Mouse (Mus musculus) c-Kit-positive CD71-negative TER-119-negative erythroid progenitor cells, embryonic 14.5 days (primary cell): ENCODE results near the gene Olfr1097.

Experiments
- DNase-seq: peaks from one replicate; pipeline ENCODE4 v3.0.0-alpha.2; 2013; ENCODE audit warnings: low read depth

Olfr1097 gene

DNA sequence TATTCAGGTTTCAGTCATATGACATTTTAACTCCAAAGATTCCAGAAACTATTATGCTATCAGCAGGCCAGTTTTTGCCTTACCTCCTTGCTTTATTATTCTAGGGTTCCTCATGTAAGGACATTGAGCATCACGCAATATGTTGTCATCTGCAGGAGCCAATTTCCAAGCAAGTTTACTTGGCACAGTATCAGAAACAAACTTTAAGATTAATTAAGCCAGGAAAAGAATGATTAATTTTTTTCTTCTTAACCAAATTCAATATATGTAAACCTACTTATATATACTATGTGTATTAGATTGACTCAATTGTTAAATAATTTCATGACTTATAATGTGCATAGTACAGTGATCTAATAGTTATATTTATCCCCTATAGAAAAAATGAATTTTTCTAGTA is at the start of gene Olfr1097:
Gene Olfr1097, minus strand, starts transcription at position 101 of the 400 bp plus-strand sequence.
- DNase-seq: no peak

DNA sequence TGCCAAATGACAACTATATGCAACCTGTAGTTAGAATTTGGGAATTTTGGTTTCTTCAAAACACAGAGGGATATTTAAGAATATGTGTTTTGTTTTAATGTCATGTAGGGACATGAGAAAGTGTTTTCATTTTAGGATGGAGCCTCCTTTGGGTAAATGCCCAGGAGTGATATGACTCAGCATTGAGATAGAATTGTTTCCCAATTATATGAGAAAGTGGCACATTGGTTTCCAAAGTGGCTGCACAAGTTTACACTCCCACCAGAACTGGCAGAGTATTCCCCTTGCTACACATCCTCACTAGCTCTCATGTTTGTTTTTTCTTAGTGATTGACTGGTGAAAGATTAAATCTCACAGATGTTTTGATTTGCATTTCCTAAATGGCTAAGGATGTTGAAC is 34.5 kb upstream of the Olfr1097 start:
- DNase-seq: no peak

DNA sequence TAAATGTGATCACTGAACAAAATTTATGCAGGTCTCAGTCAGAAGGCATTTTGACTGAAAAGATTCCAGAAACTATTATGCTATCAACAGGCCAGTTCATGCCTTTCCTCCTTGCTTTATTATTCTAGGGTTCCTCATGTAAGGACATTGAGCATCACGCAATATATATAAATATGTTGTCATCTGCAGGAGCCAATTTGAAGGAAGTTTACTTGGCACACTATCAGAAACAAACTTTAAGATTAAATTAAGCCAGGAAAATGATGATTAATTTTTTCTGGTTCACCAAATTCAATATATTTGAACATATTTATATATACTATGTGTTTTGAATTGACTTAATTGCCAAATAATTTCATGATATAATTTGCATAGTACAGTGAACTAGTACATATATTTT is 32.4 kb upstream of the Olfr1097 start, which contains the start of gene Olfr1098:
Gene Olfr1098, minus strand, starts transcription at position 101 of the 400 bp plus-strand sequence.
- DNase-seq: no peak

DNA sequence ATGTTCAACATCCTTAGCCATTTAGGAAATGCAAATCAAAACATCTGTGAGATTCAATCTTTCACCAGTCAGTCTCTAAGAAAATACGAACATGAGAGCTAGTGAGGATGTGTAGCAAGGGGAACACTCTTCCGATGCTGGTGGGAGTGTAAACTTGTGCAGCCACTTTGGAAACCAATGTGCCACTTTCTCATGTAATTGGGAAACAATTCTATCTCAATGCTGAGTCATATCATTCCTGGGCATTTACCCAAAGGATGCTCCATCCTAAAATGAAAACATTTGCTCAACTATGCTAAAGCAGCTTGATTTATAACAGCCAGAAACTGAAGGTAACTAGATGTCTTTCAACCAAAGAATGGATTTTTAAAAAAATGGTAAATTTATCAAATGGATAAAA is 13.6 kb upstream of the Olfr1097 start:
- no peak for DNase-seq

DNA sequence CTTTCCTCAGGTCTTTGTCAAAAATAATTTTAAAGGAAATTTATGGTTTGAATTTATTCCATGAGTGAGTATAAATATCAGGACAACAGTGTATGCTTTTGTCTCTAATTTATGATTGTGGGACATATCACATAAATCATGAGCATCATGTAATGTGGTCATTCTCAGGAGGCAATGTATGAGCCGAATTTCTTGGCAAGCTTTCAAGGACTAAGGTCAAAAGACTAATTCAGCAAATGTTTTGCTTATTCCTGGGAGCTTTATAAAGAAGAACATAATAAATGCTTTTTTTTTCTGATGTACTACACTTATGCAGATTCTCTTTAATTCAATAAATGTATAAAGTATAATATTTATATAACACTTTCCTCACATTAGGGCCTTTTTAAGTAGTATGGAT is 17.3 kb downstream of the Olfr1097 start, which contains the start of gene Gm13723:
Gene Gm13723, minus strand, starts transcription at position 101 of the 400 bp plus-strand sequence.
- DNase-seq: no peak

DNA sequence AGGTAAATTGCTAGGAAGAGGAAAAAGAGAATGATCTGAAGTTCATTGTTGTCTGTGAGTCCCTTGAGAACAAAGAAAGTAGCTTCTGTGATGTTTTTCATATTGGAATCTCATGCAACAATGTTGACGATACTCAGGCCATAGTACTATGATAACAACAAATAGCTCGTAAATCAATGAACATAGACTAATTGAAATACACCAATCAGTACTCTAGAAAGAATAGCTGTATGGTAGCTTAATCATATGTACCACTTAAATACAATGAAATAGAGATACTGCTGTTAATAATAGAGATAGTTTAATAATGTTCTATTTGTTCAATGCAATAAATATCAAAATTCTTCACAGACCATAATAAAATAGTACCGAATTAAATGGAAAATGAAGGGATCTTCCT is 40.4 kb downstream of the Olfr1097 start, which contains the start of gene Olfr1095:
Gene Olfr1095, minus strand, starts transcription at position 101 of the 400 bp plus-strand sequence.
- no peak for DNase-seq
